Mouse (Mus musculus) lung, embryonic 14.5 days (tissue): ENCODE measurements around the gene Oit1. TPM values are rescaled to one million over a fixed set of nuclear protein-coding genes. Genes with fewer than 3 reads are reported as not detected.
A peak's percentile ranks its signal among the peaks of the same experiment; 100 is the strongest.

ENCODE experiments used
- ATAC-seq: fragments of 200-750 bp; cut with Nextera tagmentation; 2 replicates; pipeline ENCODE4 v1.8.0; 2017; ENCODE audit warnings: mild to moderate bottlenecking, moderate TSS enrichment, moderate library complexity; ENCODE audit not compliant: insufficient read depth
- DNase-seq: peaks from one replicate; pipeline ENCODE4 v3.0.0-alpha.2; 2015
- H3K27ac ChIP-seq: fragments of 300-500 bp; sonication (generic); 2 replicates; pipeline ENCODE4 v1.5.1; 2014; ENCODE audit warnings: low read depth, mild to moderate bottlenecking, moderate library complexity
- H3K27me3 ChIP-seq: fragments of 300-500 bp; sonication (generic); 2 replicates; pipeline ENCODE4 v1.6.1; 2014; ENCODE audit warnings: low read length, control low read depth; ENCODE audit not compliant: insufficient read depth
- H3K36me3 ChIP-seq: fragments of 300-500 bp; sonication (generic); 2 replicates; pipeline ENCODE4 v1.6.1; 2014; ENCODE audit warnings: control low read depth; ENCODE audit not compliant: insufficient read depth
- H3K4me1 ChIP-seq: fragments of 300-500 bp; sonication (generic); 2 replicates; pipeline ENCODE4 v1.6.1; 2014; ENCODE audit warnings: antibody characterized with exemption, control low read depth; ENCODE audit not compliant: insufficient read depth
- H3K4me2 ChIP-seq: fragments of 300-500 bp; sonication (generic); 2 replicates; pipeline ENCODE4 v1.6.1; 2014; ENCODE audit warnings: mild to moderate bottlenecking
- H3K4me3 ChIP-seq: fragments of 300-500 bp; sonication (generic); 2 replicates; pipeline ENCODE4 v1.5.1; 2014; ENCODE audit warnings: low read depth, low read length
- H3K9ac ChIP-seq: fragments of 300-500 bp; sonication (generic); 2 replicates; pipeline ENCODE4 v1.6.1; 2014
- H3K9me3 ChIP-seq: fragments of 300-500 bp; sonication (generic); 2 replicates; pipeline ENCODE4 v1.6.1; 2016; ENCODE audit warnings: low read depth, low read length, control low read depth
- CTCF ChIP-seq: IDR thresholded peaks from 2 replicates; pipeline ENCODE4 v1.5.1; 2016; ENCODE audit warnings: antibody characterized with exemption, low read depth
- WGBS: fragments of 180-500 bp; shearing (Covaris S2); extraction: QIAGEN DNeasy Blood & Tissue Kit; methylation state at CpG from one replicate; pipeline ENCODE4 v1.1.7; 2014; 5-methylcytosine and 5-hydroxymethylcytosine counted together
- polyA plus RNA-seq: library from polyadenylated mRNA; unstranded; fragments of >200 nt; fragmentation: Nextera tagmentation; extraction: Ambion mirVana; gene quantifications from 2 replicates; pipeline ENCODE4 v1.2.1, GENCODE M21; 2014

Oit1 gene
- polyA plus RNA-seq, 1 experiment from 2014 or later, result 0.43 TPM

GRCm38 (mm10) chr14:8335947-8336346 lies 42.6 kb downstream of the Oit1 start:
- WGBS, result 17% methylated on average over 10 of the region's 10 CpGs
- peak; percentile 60 for DNase-seq
- no peak overlapping the region for H3K4me2 ChIP-seq
- no peaks in the 10 kb centered on the region for H3K27me3 ChIP-seq
- no peaks in the 10 kb centered on the region for H3K36me3 ChIP-seq
- ATAC-seq, result peak; percentile 60; the same call in 1 of the 2 replicates
- H3K9ac ChIP-seq, result no peak overlapping the region
- no peaks in the 10 kb centered on the region for H3K9me3 ChIP-seq
- H3K4me3 ChIP-seq, result no peak overlapping the region
- H3K27ac ChIP-seq, result no peak overlapping the region
- H3K4me1 ChIP-seq, result no peaks in the 10 kb centered on the region
- no peak for TF ChIP-seq CTCF

- Histone ChIP-seq H3K27me3 (no peaks in the 10 kb centered on the region), H3K9me3 (no peaks in the 10 kb centered on the region), H3K9ac (no peak overlapping the region), H3K36me3 (no peaks in the 10 kb centered on the region), H3K4me1 (no peaks in the 10 kb centered on the region), H3K4me2 (no peak overlapping the region), H3K4me3 (no peak overlapping the region), H3K27ac (no peak overlapping the region)
- 61% methylated on average over 3 of the region's 3 CpGs for WGBS
- TF ChIP-seq CTCF, result no peak
- DNase-seq (peak; percentile 57), ATAC-seq (no peak)
These were observed 44.0 kb downstream of the Oit1 start for GRCm38 (mm10) chr14:8334511-8334910.

- Histone ChIP-seq H3K9me3 (no peaks in the 10 kb centered on the region), H3K27ac (no peak overlapping the region), H3K27me3 (no peaks in the 10 kb centered on the region), H3K4me2 (no peak overlapping the region), H3K36me3 (no peaks in the 10 kb centered on the region), H3K4me1 (no peaks in the 10 kb centered on the region), H3K9ac (no peak overlapping the region), H3K4me3 (no peak overlapping the region)
- TF ChIP-seq CTCF, result no peak
- DNase-seq, result no peak
- WGBS, result 77% methylated on average over 11 of the region's 11 CpGs
- no peak for ATAC-seq
These were observed 46.0 kb downstream of the Oit1 start for GRCm38 (mm10) chr14:8332314-8333252.

- no peaks in the 10 kb centered on the region for H3K27me3 ChIP-seq
- H3K27ac ChIP-seq, result no peak overlapping the region
- no peak overlapping the region for H3K4me3 ChIP-seq
- no peaks in the 10 kb centered on the region for H3K36me3 ChIP-seq
- no peak overlapping the region for H3K9ac ChIP-seq
- DNase-seq (peak; percentile 33), ATAC-seq (no peak)
- TF ChIP-seq CTCF, result no peak
- H3K9me3 ChIP-seq, result no peaks in the 10 kb centered on the region
- H3K4me1 ChIP-seq, result no peaks in the 10 kb centered on the region
- H3K4me2 ChIP-seq, result no peak overlapping the region
- WGBS, result 74% methylated on average over 14 of the region's 14 CpGs
These were observed 47.1 kb downstream of the Oit1 start for GRCm38 (mm10) chr14:8331307-8331905.

GRCm38 (mm10) chr14:8330390-8330789 lies 48.2 kb downstream of the Oit1 start:
- H3K27me3 ChIP-seq, result no peaks in the 10 kb centered on the region
- H3K9ac ChIP-seq, result no peak overlapping the region
- DNase-seq (no peak), ATAC-seq (no peak)
- TF ChIP-seq CTCF, result no peak
- no peak overlapping the region for H3K27ac ChIP-seq
- H3K4me1 ChIP-seq, result no peaks in the 10 kb centered on the region
- H3K9me3 ChIP-seq, result no peaks in the 10 kb centered on the region
- H3K4me3 ChIP-seq, result no peak overlapping the region
- 66% methylated on average over 6 of the region's 6 CpGs for WGBS
- H3K36me3 ChIP-seq, result no peaks in the 10 kb centered on the region
- H3K4me2 ChIP-seq, result no peak overlapping the region

- DNase-seq (peak; percentile 40), ATAC-seq (peak; percentile 36; the same call in 1 of the 2 replicates)
- Histone ChIP-seq H3K27ac (no peak overlapping the region), H3K4me1 (no peaks in the 10 kb centered on the region), H3K4me2 (no peak overlapping the region), H3K4me3 (no peak overlapping the region), H3K9ac (no peak overlapping the region), H3K27me3 (no peaks in the 10 kb centered on the region), H3K9me3 (no peaks in the 10 kb centered on the region), H3K36me3 (no peaks in the 10 kb centered on the region)
- no peak for TF ChIP-seq CTCF
- 62% methylated on average over 4 of the region's 4 CpGs for WGBS
These were observed 49.0 kb downstream of the Oit1 start for GRCm38 (mm10) chr14:8329552-8329951.

GRCm38 (mm10) chr14:8327371-8327770 lies 51.2 kb downstream of the Oit1 start:
- DNase-seq (no peak), ATAC-seq (no peak)
- no peaks in the 10 kb centered on the region for H3K27me3 ChIP-seq
- H3K4me1 ChIP-seq, result no peaks in the 10 kb centered on the region
- no peak overlapping the region for H3K4me2 ChIP-seq
- H3K4me3 ChIP-seq, result no peak overlapping the region
- no peaks in the 10 kb centered on the region for H3K9me3 ChIP-seq
- TF ChIP-seq CTCF, result no peak
- H3K9ac ChIP-seq, result no peak overlapping the region
- H3K36me3 ChIP-seq, result no peaks in the 10 kb centered on the region
- WGBS, result 41% methylated on average over 1 of the region's 1 CpGs
- no peak overlapping the region for H3K27ac ChIP-seq
